Mouse (Mus musculus): ENCODE measurements around the gene Pde4c.

- TF ChIP-seq CTCF (IDR thresholded peaks at IDR 0.05; ENCODE audit: low read depth) (no peak), EP300 (IDR thresholded peaks at IDR 0.05; ENCODE audit: low read depth) (no peak)
Observed at GRCm38 (mm10) chr8:70710296-70710695, 13.2 kb upstream of the Pde4c start.

All from liver, embryonic 14.5 days (tissue).